Mouse (Mus musculus) midbrain, embryonic 13.5 days (tissue): ENCODE results near the gene Cep250. TPM values are rescaled to one million over a fixed set of nuclear protein-coding genes. Genes with fewer than 3 reads are reported as not detected.

Experiments used
- ATAC-seq: fragments of 200-750 bp; cut with Nextera tagmentation; 2 replicates; pipeline ENCODE4 v1.8.0; 2017; ENCODE audit warnings: mild to moderate bottlenecking, moderate TSS enrichment, moderate library complexity
- H3K27ac ChIP-seq: fragments of 300-500 bp; sonication (generic); 2 replicates; pipeline ENCODE4 v1.5.1; 2015; ENCODE audit warnings: inconsistent platforms, mild to moderate bottlenecking, moderate library complexity
- H3K27me3 ChIP-seq: fragments of 300-500 bp; sonication (generic); 2 replicates; pipeline ENCODE4 v1.6.1; 2015; ENCODE audit warnings: mild to moderate bottlenecking, inconsistent platforms
- H3K36me3 ChIP-seq: fragments of 300-500 bp; sonication (generic); 2 replicates; pipeline ENCODE4 v1.6.1; 2015; ENCODE audit warnings: mild to moderate bottlenecking, inconsistent platforms
- H3K4me1 ChIP-seq: fragments of 300-500 bp; sonication (generic); replicated peaks from 2 replicates; pipeline ENCODE4 v1.6.1; 2015; ENCODE audit warnings: inconsistent platforms
- H3K4me2 ChIP-seq: fragments of 300-500 bp; sonication (generic); replicated peaks from 2 replicates; pipeline ENCODE4 v1.6.1; 2015; ENCODE audit warnings: moderate library complexity, mild to moderate bottlenecking, inconsistent platforms
- H3K4me3 ChIP-seq: fragments of 300-500 bp; sonication (generic); replicated peaks from 2 replicates; pipeline ENCODE4 v1.5.1; 2015; ENCODE audit warnings: mild to moderate bottlenecking, inconsistent platforms
- H3K9ac ChIP-seq: fragments of 300-500 bp; sonication (generic); replicated peaks from 2 replicates; pipeline ENCODE4 v1.6.1; 2015; ENCODE audit warnings: mild to moderate bottlenecking, inconsistent platforms
- H3K9me3 ChIP-seq: fragments of 300-500 bp; sonication (generic); 2 replicates; pipeline ENCODE4 v1.6.1; 2016; ENCODE audit warnings: mild to moderate bottlenecking, inconsistent platforms
- whole genome bisulfite sequencing: fragments of 180-500 bp; shearing (Covaris S2); methylation state at CpG from one replicate; pipeline ENCODE4 v1.1.7; 2015; 5-methylcytosine and 5-hydroxymethylcytosine counted together
- polyA plus RNA-seq: library from polyadenylated mRNA; unstranded; fragments of >200 nt; fragmentation: Nextera tagmentation; extraction: Ambion mirVana; gene quantifications from 2 replicates; pipeline ENCODE4 v1.2.1, GENCODE M21; 2015

Cep250 gene
- polyA plus RNA-seq, 1 experiment from 2014 or later = 21.2 TPM

GRCm38 (mm10) chr2:156025482-156025881 lies 69.2 kb downstream of the Cep250 start:
- Histone ChIP-seq H3K9ac (no peak overlapping the region), H3K36me3 (no peaks in the 10 kb centered on the region), H3K4me3 (no peak overlapping the region), H3K27me3 (no peaks in the 10 kb centered on the region), H3K27ac (no peak overlapping the region), H3K4me1 (no peaks in the 10 kb centered on the region), H3K4me2 (no peak overlapping the region), H3K9me3 (no peaks in the 10 kb centered on the region)
- ATAC-seq = no peak

- no peak overlapping the region for H3K4me2 ChIP-seq
- no peak for ATAC-seq
- no peak overlapping the region for H3K4me3 ChIP-seq
- H3K4me1 ChIP-seq = no peaks in the 10 kb centered on the region
- no peak overlapping the region for H3K27ac ChIP-seq
- H3K9ac ChIP-seq = no peak overlapping the region
- WGBS = 92% methylated on average over 3 of the region's 3 CpGs
- H3K36me3 ChIP-seq = no peaks in the 10 kb centered on the region
- H3K27me3 ChIP-seq = no peaks in the 10 kb centered on the region
- H3K9me3 ChIP-seq = no peaks in the 10 kb centered on the region
These were observed 83.1 kb downstream of the Cep250 start for GRCm38 (mm10) chr2:156039390-156039789.

DNA sequence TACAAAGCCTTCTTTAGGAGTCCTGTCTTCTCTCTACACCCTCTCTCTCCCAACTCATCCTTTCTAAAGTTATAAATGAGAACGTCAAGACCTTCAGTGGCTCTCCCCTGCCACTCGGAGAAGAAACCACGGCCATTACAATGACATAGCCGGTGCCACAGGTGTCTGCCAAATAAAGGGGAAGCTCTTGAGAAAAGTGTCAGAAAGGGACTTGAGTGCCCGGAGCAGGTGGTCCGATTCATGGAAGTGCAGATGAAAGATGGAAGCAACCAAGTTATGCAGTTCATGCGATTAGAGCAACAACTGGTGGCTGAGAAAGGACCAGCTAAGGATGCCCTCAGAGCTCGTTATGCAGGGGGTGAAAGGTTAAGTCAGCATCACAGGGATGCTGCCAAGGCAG lies 86.6 kb downstream of the Cep250 start:
- Histone ChIP-seq H3K27ac (no peak overlapping the region), H3K9me3 (no peaks in the 10 kb centered on the region), H3K27me3 (peaks cover 13% of the 10 kb centered on the region), H3K9ac (no peak overlapping the region), H3K4me2 (no peak overlapping the region), H3K4me3 (no peak overlapping the region), H3K36me3 (no peaks in the 10 kb centered on the region), H3K4me1 (no peaks in the 10 kb centered on the region)
- 84% methylated on average over 8 of the region's 8 CpGs for WGBS
- no peak for ATAC-seq

- Histone ChIP-seq H3K27ac (no peak overlapping the region), H3K27me3 (peaks cover 13% of the 10 kb centered on the region), H3K4me3 (no peak overlapping the region), H3K9me3 (no peaks in the 10 kb centered on the region), H3K4me2 (peak overlapping the region; percentile 28), H3K36me3 (no peaks in the 10 kb centered on the region), H3K9ac (no peak overlapping the region), H3K4me1 (no peaks in the 10 kb centered on the region)
- WGBS = 5% methylated on average over 19 of the region's 19 CpGs
- ATAC-seq = no peak
These were observed 91.7 kb downstream of the Cep250 start for GRCm38 (mm10) chr2:156047929-156048328.

Other genes starting within 250 kb of the Cep250 start
- gene Edem2, start 227.0 kb upstream of the Cep250 start, polyA plus RNA-seq = 44.5 and 46.1 TPM in 2 replicates
- not detected in 2 replicates for gene Gm17581, start 220.6 kb upstream of the Cep250 start, polyA plus RNA-seq
- gene Procr, start 205.3 kb upstream of the Cep250 start, polyA plus RNA-seq = 2.4 and 2.5 TPM in 2 replicates
- gene Mmp24, start 181.1 kb upstream of the Cep250 start, polyA plus RNA-seq = 9.1 and 9.4 TPM in 2 replicates
- 24.3 and 25.2 TPM in 2 replicates for gene BC029722, start 137.0 kb upstream of the Cep250 start, polyA plus RNA-seq
- gene Eif6, start 129.5 kb upstream of the Cep250 start, polyA plus RNA-seq = 157 and 161 TPM in 2 replicates
- 0.58 and 0.66 TPM in 2 replicates for gene Fam83c, start 121.6 kb upstream of the Cep250 start, polyA plus RNA-seq
- 55.7 and 64.9 TPM in 2 replicates for gene Uqcc1, start 26.1 kb upstream of the Cep250 start, polyA plus RNA-seq
- not detected in 2 replicates for gene Gm15557, start 15.7 kb upstream of the Cep250 start, polyA plus RNA-seq
- 0.71 and 1.1 TPM in 2 replicates for gene Gdf5, start 11.1 kb upstream of the Cep250 start, polyA plus RNA-seq
- 1.4 and 1.9 TPM in 2 replicates for gene 6430550D23Rik, start 51.5 kb downstream of the Cep250 start, polyA plus RNA-seq
- gene Ergic3, start 51.6 kb downstream of the Cep250 start, polyA plus RNA-seq = 336 and 349 TPM in 2 replicates
- gene Fer1l4, start 96.5 kb downstream of the Cep250 start, polyA plus RNA-seq = not detected in 2 replicates
- gene Spag4, start 108.7 kb downstream of the Cep250 start, polyA plus RNA-seq = 6.0 TPM in 2 replicates
- 34.2 and 36.4 TPM in 2 replicates for gene Cpne1, start 155.5 kb downstream of the Cep250 start, polyA plus RNA-seq
- gene Rbm12, start 155.5 kb downstream of the Cep250 start, polyA plus RNA-seq = 33.3 and 33.9 TPM in 2 replicates
- 23.0 and 28.4 TPM in 2 replicates for gene Gm28036, start 170.6 kb downstream of the Cep250 start, polyA plus RNA-seq
- 434 and 435 TPM in 2 replicates for gene Romo1, start 187.6 kb downstream of the Cep250 start, polyA plus RNA-seq
- 29.5 and 29.8 TPM in 2 replicates for gene Nfs1, start 187.7 kb downstream of the Cep250 start, polyA plus RNA-seq
- 611 and 631 TPM in 2 replicates for gene Rbm39, start 223.8 kb downstream of the Cep250 start, polyA plus RNA-seq
- gene Phf20, start 240.0 kb downstream of the Cep250 start, polyA plus RNA-seq = 111 and 124 TPM in 2 replicates